Mouse (Mus musculus) adrenal gland, postnatal 4 days (tissue): ENCODE results near the gene Cav2. TPM values are rescaled to one million over a fixed set of nuclear protein-coding genes. Genes with fewer than 3 reads are reported as not detected.

Source experiments
- DNase-seq, 2 experiments: peaks; one replicate each; pipeline ENCODE4 v3.0.0; 2021 to 2022; ENCODE audit warnings: low spot score in 2 of 2, mixed read lengths in 2 of 2
- long read RNA-seq, 2 experiments: library from polyadenylated mRNA; stranded (forward); transcript quantifications; one replicate each; pipeline ENCODE4 v2.0.0; 2021
- total RNA-seq, 2 experiments: library from RNA; stranded (reverse); gene quantifications; 2 replicates each; pipeline ENCODE4 v1.2.3; 2021

Cav2 gene
- 10 to 100 TPM; 21.0 to 24.1 TPM for total RNA-seq
- long read RNA-seq, experiment 1, transcript Cav2-201 (3 exons, 2,733 nt), result major isoform, 16 of 17 reads
- long read RNA-seq, experiment 1, partial matches to known transcripts, result 0 of 17 reads
- long read RNA-seq, experiment 1, other reads (novel, unspliced or antisense), result 1 of 17 reads
- long read RNA-seq, experiment 2, transcript Cav2-201 (3 exons, 2,733 nt), result major isoform, 73 of 74 reads
- long read RNA-seq, experiment 2, partial matches to known transcripts, result 0 of 74 reads
- long read RNA-seq, experiment 2, other reads (novel, unspliced or antisense), result 1 of 74 reads

- DNase-seq, result peak; percentile 52 to 57
Observed at GRCm38 (mm10) chr6:17280939-17281756, at the start of gene Cav2. TSS of gene Cav2 (plus strand) at chr6:17281185.

GRCm38 (mm10) chr6:17239693-17240092 is 41.3 kb upstream of the Cav2 start:
- DNase-seq, result no peak

GRCm38 (mm10) chr6:17241013-17241412 is 40.0 kb upstream of the Cav2 start:
- DNase-seq, result no peak

- no peak for DNase-seq
Observed at GRCm38 (mm10) chr6:17246959-17247358, 34.0 kb upstream of the Cav2 start.

GRCm38 (mm10) chr6:17247673-17248072 is 33.3 kb upstream of the Cav2 start:
- DNase-seq, result no peak

GRCm38 (mm10) chr6:17248241-17248640 is 32.7 kb upstream of the Cav2 start:
- DNase-seq, result no peak

GRCm38 (mm10) chr6:17251958-17252357 is 29.0 kb upstream of the Cav2 start:
- DNase-seq, result no peak

- DNase-seq, result no peak
Observed at GRCm38 (mm10) chr6:17258142-17258541, 22.8 kb upstream of the Cav2 start.

GRCm38 (mm10) chr6:17258911-17259310 is 22.1 kb upstream of the Cav2 start:
- no peak for DNase-seq

GRCm38 (mm10) chr6:17262786-17263185 is 18.2 kb upstream of the Cav2 start:
- DNase-seq, result no peak

- DNase-seq, result no peak
Observed at GRCm38 (mm10) chr6:17265043-17265442, 15.9 kb upstream of the Cav2 start.

GRCm38 (mm10) chr6:17266466-17266865 is 14.5 kb upstream of the Cav2 start:
- DNase-seq, result no peak

- DNase-seq, result no peak
Observed at GRCm38 (mm10) chr6:17278366-17278765, 2.6 kb upstream of the Cav2 start.

- no peak for DNase-seq
Observed at GRCm38 (mm10) chr6:17281757-17282092, 740 bp downstream of the Cav2 start.

GRCm38 (mm10) chr6:17282159-17282558 is 1.2 kb downstream of the Cav2 start:
- DNase-seq, result no peak

GRCm38 (mm10) chr6:17283834-17284233 is 2.8 kb downstream of the Cav2 start:
- no peak for DNase-seq

GRCm38 (mm10) chr6:17286381-17286780 is 5.4 kb downstream of the Cav2 start:
- no peak for DNase-seq

GRCm38 (mm10) chr6:17295116-17295515 is 14.1 kb downstream of the Cav2 start:
- no peak for DNase-seq

- DNase-seq, result peak in 1 of 2 experiments; percentile 25
Observed at GRCm38 (mm10) chr6:17305954-17306601, 25.1 kb downstream of the Cav2 start, which contains the start of gene Cav1. TSS of gene Cav1 (plus strand) at chr6:17306335.

- no peak for DNase-seq
Observed at GRCm38 (mm10) chr6:17306602-17307325, 25.8 kb downstream of the Cav2 start.

GRCm38 (mm10) chr6:17307461-17308115 is 26.6 kb downstream of the Cav2 start:
- DNase-seq, result peak; percentile 21 to 26
